Mouse (Mus musculus): ENCODE data around the gene Itga5. TPM values are rescaled to one million over a fixed set of nuclear protein-coding genes. Genes with fewer than 3 reads are reported as not detected.

Gene Itga5
- total and polyA plus RNA-seq, 2 experiments from 2014 or later = 3.2 to 3.5 TPM

- Histone ChIP-seq H3K4me3 (ENCODE audit: low read depth, low read length) (no peak overlapping the region), H3K9me3 (ENCODE audit: low read length) (no peaks in the 10 kb centered on the region), H3K4me2 (ENCODE audit: low read depth) (no peak overlapping the region), H3K36me3 (ENCODE audit: insufficient read depth) (no peaks in the 10 kb centered on the region), H3K27me3 (ENCODE audit: insufficient read depth, low read length) (no peaks in the 10 kb centered on the region), H3K4me1 (ENCODE audit: insufficient read depth) (no peaks in the 10 kb centered on the region), H3K27ac (ENCODE audit: low read depth, low read length) (no peak overlapping the region), H3K9ac (no peak overlapping the region)
- WGBS = 81% methylated on average over 5 of the region's 5 CpGs
- ATAC-seq = peak; percentile 50; the same call in 1 of the 2 replicates
- no peak for TF ChIP-seq CTCF (IDR thresholded peaks at IDR 0.05; ENCODE audit: low read depth)
- DNase-seq = peak; percentile 32
These were observed 6.5 kb downstream of the Itga5 start for GRCm38 (mm10) chr15:103359869-103360602.

- no peak for TF ChIP-seq CTCF (IDR thresholded peaks at IDR 0.05; ENCODE audit: low read depth)
- 89% methylated on average over 1 of the region's 1 CpGs for WGBS
- no peak overlapping the region for H3K4me2 ChIP-seq (ENCODE audit: low read depth)
- H3K27ac ChIP-seq (ENCODE audit: low read depth, low read length) = no peak overlapping the region
- no peaks in the 10 kb centered on the region for H3K27me3 ChIP-seq (ENCODE audit: insufficient read depth, low read length)
- ATAC-seq (no peak), DNase-seq (no peak)
- H3K9ac ChIP-seq = no peak overlapping the region
- H3K9me3 ChIP-seq (ENCODE audit: low read length) = no peaks in the 10 kb centered on the region
- H3K4me3 ChIP-seq (ENCODE audit: low read depth, low read length) = no peak overlapping the region
- H3K4me1 ChIP-seq (ENCODE audit: insufficient read depth) = no peaks in the 10 kb centered on the region
- no peaks in the 10 kb centered on the region for H3K36me3 ChIP-seq (ENCODE audit: insufficient read depth)
These were observed 7.4 kb downstream of the Itga5 start for GRCm38 (mm10) chr15:103359122-103359510.

- Histone ChIP-seq H3K27me3 (ENCODE audit: insufficient read depth, low read length) (no peaks in the 10 kb centered on the region), H3K9ac (no peak overlapping the region), H3K27ac (ENCODE audit: low read depth, low read length) (no peak overlapping the region), H3K9me3 (ENCODE audit: low read length) (no peaks in the 10 kb centered on the region), H3K4me2 (ENCODE audit: low read depth) (no peak overlapping the region), H3K36me3 (ENCODE audit: insufficient read depth) (no peaks in the 10 kb centered on the region), H3K4me1 (ENCODE audit: insufficient read depth) (no peaks in the 10 kb centered on the region), H3K4me3 (ENCODE audit: low read depth, low read length) (no peak overlapping the region)
- 44% methylated on average over 4 of the region's 4 CpGs for WGBS
- no peak for ATAC-seq
- no peak for DNase-seq
- TF ChIP-seq CTCF (IDR thresholded peaks at IDR 0.05; ENCODE audit: low read depth) = no peak
These were observed 8.1 kb downstream of the Itga5 start for GRCm38 (mm10) chr15:103358278-103359121.

- Histone ChIP-seq H3K4me3 (ENCODE audit: low read depth, low read length) (no peak overlapping the region), H3K27me3 (ENCODE audit: insufficient read depth, low read length) (no peaks in the 10 kb centered on the region), H3K9ac (no peak overlapping the region), H3K9me3 (ENCODE audit: low read length) (no peaks in the 10 kb centered on the region), H3K4me2 (ENCODE audit: low read depth) (no peak overlapping the region), H3K27ac (ENCODE audit: low read depth, low read length) (no peak overlapping the region), H3K36me3 (ENCODE audit: insufficient read depth) (no peaks in the 10 kb centered on the region), H3K4me1 (ENCODE audit: insufficient read depth) (no peaks in the 10 kb centered on the region)
- TF ChIP-seq CTCF (IDR thresholded peaks at IDR 0.05; ENCODE audit: low read depth) = no peak
- DNase-seq = no peak
- WGBS = 77% methylated on average over 4 of the region's 4 CpGs
- ATAC-seq = no peak
These were observed 8.7 kb downstream of the Itga5 start for GRCm38 (mm10) chr15:103357817-103358216.

- Histone ChIP-seq H3K36me3 (ENCODE audit: insufficient read depth) (no peaks in the 10 kb centered on the region), H3K9me3 (ENCODE audit: low read length) (no peaks in the 10 kb centered on the region), H3K4me3 (ENCODE audit: low read depth, low read length) (no peak overlapping the region), H3K27ac (ENCODE audit: low read depth, low read length) (no peak overlapping the region), H3K4me1 (ENCODE audit: insufficient read depth) (no peaks in the 10 kb centered on the region), H3K4me2 (ENCODE audit: low read depth) (no peak overlapping the region), H3K9ac (no peak overlapping the region), H3K27me3 (ENCODE audit: insufficient read depth, low read length) (no peaks in the 10 kb centered on the region)
- DNase-seq = no peak
- no peak for TF ChIP-seq CTCF (IDR thresholded peaks at IDR 0.05; ENCODE audit: low read depth)
- no peak for ATAC-seq
- 85% methylated on average over 4 of the region's 4 CpGs for WGBS
These were observed 10.4 kb downstream of the Itga5 start for GRCm38 (mm10) chr15:103356130-103356529.

- 80% methylated on average over 4 of the region's 4 CpGs for WGBS
- H3K4me1 ChIP-seq (ENCODE audit: insufficient read depth) = no peaks in the 10 kb centered on the region
- ATAC-seq = no peak
- no peak overlapping the region for H3K4me2 ChIP-seq (ENCODE audit: low read depth)
- no peak overlapping the region for H3K27ac ChIP-seq (ENCODE audit: low read depth, low read length)
- H3K36me3 ChIP-seq (ENCODE audit: insufficient read depth) = no peaks in the 10 kb centered on the region
- no peak overlapping the region for H3K4me3 ChIP-seq (ENCODE audit: low read depth, low read length)
- TF ChIP-seq CTCF (IDR thresholded peaks at IDR 0.05; ENCODE audit: low read depth) = no peak
- DNase-seq = no peak
- H3K27me3 ChIP-seq (ENCODE audit: insufficient read depth, low read length) = no peaks in the 10 kb centered on the region
- H3K9ac ChIP-seq = no peak overlapping the region
- no peaks in the 10 kb centered on the region for H3K9me3 ChIP-seq (ENCODE audit: low read length)
These were observed 11.1 kb downstream of the Itga5 start for GRCm38 (mm10) chr15:103355420-103355819.

- Histone ChIP-seq H3K27me3 (ENCODE audit: insufficient read depth, low read length) (no peaks in the 10 kb centered on the region), H3K9me3 (ENCODE audit: low read length) (no peaks in the 10 kb centered on the region), H3K4me2 (ENCODE audit: low read depth) (no peak overlapping the region), H3K36me3 (ENCODE audit: insufficient read depth) (no peaks in the 10 kb centered on the region), H3K27ac (ENCODE audit: low read depth, low read length) (no peak overlapping the region), H3K9ac (no peak overlapping the region), H3K4me1 (ENCODE audit: insufficient read depth) (no peaks in the 10 kb centered on the region), H3K4me3 (ENCODE audit: low read depth, low read length) (no peak overlapping the region)
- TF ChIP-seq CTCF (IDR thresholded peaks at IDR 0.05; ENCODE audit: low read depth) = no peak
- WGBS = 93% methylated on average over 2 of the region's 2 CpGs
- no peak for DNase-seq
- no peak for ATAC-seq
These were observed 11.9 kb downstream of the Itga5 start for GRCm38 (mm10) chr15:103354690-103355089.

Data from forebrain, postnatal 0 days (tissue).